Mouse (Mus musculus) lung, postnatal 0 days (tissue): ENCODE results near the gene Pdxp.

Experiments
- CTCF ChIP-seq: IDR thresholded peaks from 2 replicates; pipeline ENCODE4 v1.5.1; 2016; ENCODE audit warnings: antibody characterized with exemption, mild to moderate bottlenecking
- EP300 ChIP-seq: IDR thresholded peaks from 2 replicates; pipeline ENCODE4 v1.6.1; 2016; ENCODE audit warnings: antibody characterized with exemption, mild to moderate bottlenecking, control low read depth

GRCm38 (mm10) chr15:78898507-78899001 is 15.2 kb upstream of the Pdxp start:
- TF ChIP-seq CTCF (no peak), EP300 (no peak)
